Mouse (Mus musculus) embryonic facial prominence, embryonic 15.5 days (tissue): Measurements from ENCODE around the gene Bclaf1. TPM values are rescaled to one million over a fixed set of nuclear protein-coding genes. Genes with fewer than 3 reads are reported as not detected.

Source experiments
- ATAC-seq: fragments of 200-750 bp; cut with Nextera tagmentation; 2 replicates; pipeline ENCODE4 v1.8.0; 2017; ENCODE audit warnings: low read depth, moderate TSS enrichment; ENCODE audit not compliant: insufficient number of reproducible peaks, low FRiP score, low TSS enrichment
- H3K27ac ChIP-seq: fragments of 300-500 bp; sonication (generic); replicated peaks from 2 replicates; pipeline ENCODE4 v1.5.1; 2015; ENCODE audit warnings: mild to moderate bottlenecking, inconsistent platforms
- H3K27me3 ChIP-seq: fragments of 300-500 bp; sonication (generic); 2 replicates; pipeline ENCODE4 v1.6.1; 2015; ENCODE audit warnings: inconsistent platforms
- H3K36me3 ChIP-seq: fragments of 300-500 bp; sonication (generic); 2 replicates; pipeline ENCODE4 v1.6.1; 2015; ENCODE audit warnings: mild to moderate bottlenecking, inconsistent platforms
- H3K4me1 ChIP-seq: fragments of 300-500 bp; sonication (generic); 2 replicates; pipeline ENCODE4 v1.6.1; 2015; ENCODE audit warnings: inconsistent platforms
- H3K4me2 ChIP-seq: fragments of 300-500 bp; sonication (generic); replicated peaks from 2 replicates; pipeline ENCODE4 v1.6.1; 2015; ENCODE audit warnings: mild to moderate bottlenecking, inconsistent platforms
- H3K4me3 ChIP-seq: fragments of 300-500 bp; sonication (generic); replicated peaks from 2 replicates; pipeline ENCODE4 v1.5.1; 2015; ENCODE audit warnings: mild to moderate bottlenecking, inconsistent platforms
- H3K9ac ChIP-seq: fragments of 300-500 bp; sonication (generic); 2 replicates; pipeline ENCODE4 v1.6.1; 2015; ENCODE audit warnings: inconsistent platforms
- H3K9me3 ChIP-seq: fragments of 300-500 bp; sonication (generic); replicated peaks from 2 replicates; pipeline ENCODE4 v1.6.1; 2016; ENCODE audit warnings: inconsistent platforms
- WGBS: fragments of 180-500 bp; shearing (Covaris S2); methylation state at CpG from one replicate; pipeline ENCODE4 v1.1.7; 2015; 5-methylcytosine and 5-hydroxymethylcytosine counted together
- polyA plus RNA-seq: library from polyadenylated mRNA; unstranded; fragments of >200 nt; fragmentation: Nextera tagmentation; extraction: Ambion mirVana; gene quantifications from 2 replicates; pipeline ENCODE4 v1.2.1, GENCODE M21; 2015

Gene Bclaf1
- polyA plus RNA-seq, result 107 and 114 TPM in 2 replicates

DNA sequence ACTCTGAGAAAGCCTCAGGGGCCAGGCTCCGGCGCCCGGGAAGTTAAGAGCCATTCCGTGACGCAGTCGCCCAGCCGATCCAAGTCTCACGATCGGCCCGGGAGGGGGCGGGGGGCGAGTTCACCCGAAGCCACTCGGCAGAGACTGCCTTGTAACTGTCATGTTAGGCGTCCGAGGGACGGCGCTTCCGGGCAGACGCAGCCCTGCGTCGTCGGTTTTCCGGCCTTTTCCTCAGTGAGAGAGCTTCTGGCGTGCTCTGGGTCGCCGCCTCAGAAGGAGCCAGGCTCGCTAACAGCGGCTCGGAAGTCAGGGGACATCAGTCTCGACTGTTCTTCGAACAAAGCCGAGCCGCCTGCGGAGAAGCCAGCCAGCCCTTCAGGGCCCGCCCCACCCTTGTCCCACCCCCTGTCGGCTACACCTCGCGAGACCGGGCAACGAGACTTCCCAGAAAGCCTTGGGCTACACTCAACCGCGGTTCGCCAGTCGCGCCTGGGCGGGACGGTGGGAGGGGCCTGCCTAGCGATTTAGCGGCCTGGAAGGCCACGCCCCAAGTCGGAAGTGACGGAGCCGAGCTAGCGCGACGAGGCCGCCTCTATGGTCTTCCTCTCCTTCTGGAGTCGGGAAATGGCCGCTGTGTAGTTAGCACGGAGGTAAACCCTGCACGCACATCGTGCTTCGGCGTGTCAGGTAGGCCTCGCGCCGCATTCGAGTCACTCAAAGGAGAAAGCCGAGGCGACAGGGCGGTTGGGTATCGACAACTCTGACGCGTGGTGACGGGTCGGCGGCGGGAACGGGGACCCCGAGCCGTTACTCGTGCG lies at the start of gene Bclaf1:
Gene Bclaf1 (plus strand): TSS at position 552 of the 818 bp plus-strand sequence.
- peak within 1 kb of the TSS; percentile 66 for H3K4me2 ChIP-seq
- H3K9ac ChIP-seq, result peak within 1 kb of the TSS; percentile 97
- no peaks in the 10 kb centered on the region for H3K36me3 ChIP-seq
- peaks cover 17% of the 10 kb centered on the region; the same call in 1 of the 2 replicates for H3K4me1 ChIP-seq
- no peaks in the 10 kb centered on the region for H3K27me3 ChIP-seq
- H3K27ac ChIP-seq, result peak within 1 kb of the TSS; percentile 100
- peak; percentile 99 for ATAC-seq
- H3K9me3 ChIP-seq, result no peaks in the 10 kb centered on the region
- WGBS, result under 1% methylated on average over 84 of the region's 84 CpGs
- H3K4me3 ChIP-seq, result peak within 1 kb of the TSS; percentile 78

DNA sequence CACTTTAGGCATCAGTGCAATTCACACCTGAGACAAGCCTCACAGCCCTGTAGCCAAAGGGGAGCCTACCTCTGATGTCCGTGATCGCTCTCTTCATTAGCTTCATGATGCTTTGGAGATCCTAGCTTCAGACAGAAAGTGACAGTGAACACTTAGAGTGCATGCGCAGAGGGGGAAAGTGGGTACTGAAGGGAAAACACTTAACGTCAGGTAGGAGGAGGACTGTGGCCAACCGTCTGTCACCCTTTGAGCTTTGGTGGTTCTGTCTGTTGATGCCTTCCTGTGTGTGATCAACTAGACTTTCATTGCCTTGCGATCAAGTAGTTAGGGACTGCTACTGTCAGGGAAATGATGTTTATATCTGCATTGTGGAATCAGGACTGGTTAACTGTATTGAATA lies 49.4 kb upstream of the Bclaf1 start:
- ATAC-seq, result no peak
- Histone ChIP-seq H3K36me3 (no peaks in the 10 kb centered on the region), H3K4me1 (no peaks in the 10 kb centered on the region), H3K27ac (no peak overlapping the region), H3K9me3 (no peaks in the 10 kb centered on the region), H3K27me3 (no peaks in the 10 kb centered on the region), H3K4me3 (no peak overlapping the region), H3K4me2 (no peak overlapping the region), H3K9ac (no peak overlapping the region)
- WGBS, result 91% methylated on average over 6 of the region's 6 CpGs

DNA sequence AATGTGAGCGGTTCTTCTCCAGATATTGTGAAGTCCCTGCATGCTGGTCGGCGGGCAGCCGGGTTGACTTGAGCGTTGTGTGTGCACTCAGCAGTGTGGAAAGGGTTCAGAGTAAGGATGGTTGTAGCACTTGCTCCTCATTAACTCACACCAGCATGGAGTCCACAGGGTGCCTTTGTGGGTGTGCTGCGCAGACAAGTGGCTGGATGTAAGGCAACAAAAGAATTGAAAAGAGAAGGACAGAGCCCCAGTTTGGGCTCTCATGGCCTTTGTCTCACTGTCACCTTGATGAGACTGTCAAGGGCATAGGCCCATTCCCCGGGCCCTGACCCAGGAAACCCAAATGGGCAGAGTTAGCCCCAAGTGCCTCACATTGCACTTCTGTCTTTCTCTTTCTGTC lies 47.8 kb upstream of the Bclaf1 start:
- Histone ChIP-seq H3K27me3 (no peaks in the 10 kb centered on the region), H3K9me3 (no peaks in the 10 kb centered on the region), H3K36me3 (no peaks in the 10 kb centered on the region), H3K4me3 (no peak overlapping the region), H3K4me1 (no peaks in the 10 kb centered on the region), H3K9ac (no peak overlapping the region), H3K27ac (no peak overlapping the region), H3K4me2 (no peak overlapping the region)
- ATAC-seq, result no peak
- 92% methylated on average over 7 of the region's 7 CpGs for WGBS

DNA sequence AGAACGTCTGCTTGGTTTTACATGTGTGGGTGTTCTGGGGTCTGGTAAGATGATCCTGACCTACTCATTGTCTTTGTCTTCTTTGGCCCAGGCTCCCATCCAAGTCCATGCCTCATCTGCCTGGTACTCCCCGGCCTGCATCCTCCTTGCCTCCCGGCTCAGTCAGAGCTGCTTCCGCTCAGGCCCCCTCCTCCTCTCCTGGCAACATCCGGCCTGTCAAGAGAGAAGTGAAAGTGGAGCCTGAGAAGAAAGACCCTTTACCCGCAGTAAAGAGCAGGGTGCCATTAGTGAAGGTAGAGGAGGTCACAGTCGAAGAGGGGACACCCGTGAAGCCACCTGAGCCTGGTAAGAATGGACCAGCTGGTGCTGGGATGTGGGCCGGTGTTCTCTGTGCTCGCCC lies 45.2 kb upstream of the Bclaf1 start:
- no peak overlapping the region for H3K4me2 ChIP-seq
- no peak for ATAC-seq
- H3K36me3 ChIP-seq, result no peaks in the 10 kb centered on the region
- H3K27me3 ChIP-seq, result no peaks in the 10 kb centered on the region
- no peak overlapping the region for H3K9ac ChIP-seq
- no peaks in the 10 kb centered on the region for H3K4me1 ChIP-seq
- no peak overlapping the region for H3K27ac ChIP-seq
- H3K9me3 ChIP-seq, result no peaks in the 10 kb centered on the region
- H3K4me3 ChIP-seq, result no peak overlapping the region
- WGBS, result 64% methylated on average over 10 of the region's 10 CpGs

DNA sequence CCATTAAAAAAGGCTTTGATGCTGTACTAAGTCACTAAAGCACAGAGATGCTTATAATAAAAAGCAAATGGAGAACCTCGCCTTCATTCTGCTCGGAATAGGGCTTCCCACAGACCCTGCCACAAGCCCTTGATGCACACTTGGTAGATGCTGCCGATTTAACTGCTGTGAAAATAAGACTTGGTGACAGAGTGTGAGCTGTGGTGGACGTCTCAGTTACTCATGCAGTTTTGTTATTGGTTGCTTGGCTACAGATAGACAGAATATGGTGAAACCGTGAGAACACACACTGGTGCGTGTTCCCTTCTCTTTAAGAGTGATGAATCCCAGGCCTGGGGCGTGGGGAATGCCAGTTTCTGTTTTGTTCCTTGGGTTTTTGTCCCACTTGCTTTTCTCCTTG lies 43.3 kb upstream of the Bclaf1 start:
- Histone ChIP-seq H3K27me3 (peaks cover 4% of the 10 kb centered on the region; the same call in 1 of the 2 replicates), H3K9ac (no peak overlapping the region), H3K4me3 (no peak overlapping the region), H3K4me1 (no peaks in the 10 kb centered on the region), H3K9me3 (no peaks in the 10 kb centered on the region), H3K27ac (no peak overlapping the region), H3K4me2 (no peak overlapping the region), H3K36me3 (no peaks in the 10 kb centered on the region)
- no peak for ATAC-seq
- 51% methylated on average over 7 of the region's 7 CpGs for WGBS

DNA sequence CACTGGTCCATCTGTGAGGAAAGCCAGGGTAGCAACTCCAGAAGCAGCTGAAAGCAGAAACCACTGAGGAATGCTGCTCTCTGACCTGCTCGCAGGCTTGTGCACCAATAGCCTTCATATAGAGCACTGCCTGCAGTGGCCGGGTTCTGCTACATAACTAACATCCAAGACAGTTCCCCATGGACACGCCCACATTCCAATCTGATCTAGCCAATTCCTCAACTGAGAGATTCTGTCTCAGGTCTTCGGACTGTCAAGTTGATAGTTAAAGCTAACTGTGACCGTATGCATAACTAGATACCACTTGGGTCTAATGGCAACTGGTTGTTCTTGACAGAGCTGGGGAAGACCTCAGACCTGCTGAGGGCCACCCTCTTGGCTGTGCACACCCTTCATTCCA lies 39.9 kb upstream of the Bclaf1 start:
- Histone ChIP-seq H3K4me3 (no peak overlapping the region), H3K4me2 (no peak overlapping the region), H3K4me1 (no peaks in the 10 kb centered on the region), H3K9ac (no peak overlapping the region), H3K27ac (no peak overlapping the region), H3K9me3 (no peaks in the 10 kb centered on the region), H3K36me3 (no peaks in the 10 kb centered on the region), H3K27me3 (peaks cover 4% of the 10 kb centered on the region; the same call in 1 of the 2 replicates)
- ATAC-seq, result no peak
- WGBS, result 81% methylated on average over 5 of the region's 5 CpGs

DNA sequence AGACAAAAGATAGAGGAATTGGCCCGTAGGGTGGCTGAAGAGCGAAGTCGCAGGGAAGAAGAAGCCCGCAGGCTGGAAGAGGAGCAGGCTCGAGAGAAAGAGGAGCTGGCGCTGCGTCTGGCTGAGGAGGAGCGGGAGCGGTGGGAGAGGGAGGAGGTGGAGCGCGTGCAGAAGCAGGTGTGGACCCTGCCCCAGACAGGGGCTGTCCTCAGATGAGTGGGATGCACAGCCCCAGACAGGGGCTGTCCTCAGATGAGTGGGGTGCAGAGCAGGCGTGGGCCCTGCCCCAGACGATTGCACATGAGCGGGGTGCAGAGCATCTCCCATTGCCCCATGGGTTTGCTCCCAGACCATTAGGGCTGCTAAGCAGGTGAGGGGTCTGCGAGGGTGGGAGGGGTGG lies 39.0 kb upstream of the Bclaf1 start:
- Histone ChIP-seq H3K4me1 (no peaks in the 10 kb centered on the region), H3K27me3 (peaks cover 4% of the 10 kb centered on the region; the same call in 1 of the 2 replicates), H3K4me3 (no peak overlapping the region), H3K9ac (no peak overlapping the region), H3K36me3 (no peaks in the 10 kb centered on the region), H3K9me3 (no peaks in the 10 kb centered on the region), H3K4me2 (no peak overlapping the region), H3K27ac (no peak overlapping the region)
- ATAC-seq, result no peak
- 58% methylated on average over 15 of the region's 15 CpGs for WGBS

DNA sequence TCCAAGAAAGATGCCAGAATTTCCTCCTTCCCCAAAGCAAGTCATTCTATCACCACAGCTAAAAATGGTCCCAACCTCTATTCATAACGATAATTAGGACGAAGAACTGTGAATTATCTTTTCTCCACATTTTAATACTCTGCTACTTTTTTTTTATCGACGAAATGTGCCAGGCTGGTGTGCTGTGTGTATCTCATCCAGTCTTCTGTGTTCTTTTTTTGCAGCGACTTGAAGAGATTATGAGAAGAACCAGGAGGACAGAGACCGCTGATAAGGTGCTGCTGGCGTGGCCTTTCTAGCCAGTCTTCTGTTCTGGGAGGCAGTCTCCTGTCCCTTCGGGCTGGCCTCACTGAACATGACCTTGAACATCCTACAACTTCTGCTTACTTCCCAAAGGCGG lies 38.2 kb upstream of the Bclaf1 start:
- WGBS, result 80% methylated on average over 9 of the region's 9 CpGs
- Histone ChIP-seq H3K4me2 (no peak overlapping the region), H3K27ac (no peak overlapping the region), H3K27me3 (peaks cover 4% of the 10 kb centered on the region; the same call in 1 of the 2 replicates), H3K9ac (no peak overlapping the region), H3K9me3 (no peaks in the 10 kb centered on the region), H3K36me3 (no peaks in the 10 kb centered on the region), H3K4me3 (no peak overlapping the region), H3K4me1 (no peaks in the 10 kb centered on the region)
- ATAC-seq, result no peak

DNA sequence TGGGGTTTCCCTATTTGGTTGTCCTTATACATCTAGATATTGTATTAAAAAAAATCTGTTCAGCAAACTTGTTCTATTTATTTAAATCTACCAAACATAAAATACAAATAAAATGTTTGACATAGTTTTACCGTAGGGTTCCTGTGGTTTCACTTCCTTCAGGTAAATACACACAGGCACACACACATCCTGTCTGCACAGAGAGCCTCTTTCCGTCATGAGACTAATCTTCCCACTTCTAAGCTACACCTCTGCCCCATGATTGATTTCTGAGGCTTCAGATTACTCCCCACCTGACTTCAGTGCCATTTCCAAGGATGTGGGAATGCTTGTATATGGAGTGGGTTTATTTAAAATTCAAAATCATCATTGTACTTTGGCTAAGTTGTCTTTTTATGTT lies 30.8 kb upstream of the Bclaf1 start:
- 49% methylated on average over 2 of the region's 2 CpGs for WGBS
- no peak overlapping the region for H3K27ac ChIP-seq
- H3K9me3 ChIP-seq, result no peaks in the 10 kb centered on the region
- no peak for ATAC-seq
- H3K27me3 ChIP-seq, result no peaks in the 10 kb centered on the region
- H3K4me2 ChIP-seq, result no peak overlapping the region
- no peak overlapping the region for H3K9ac ChIP-seq
- H3K4me1 ChIP-seq, result peaks cover 12% of the 10 kb centered on the region
- no peak overlapping the region for H3K4me3 ChIP-seq
- no peaks in the 10 kb centered on the region for H3K36me3 ChIP-seq

DNA sequence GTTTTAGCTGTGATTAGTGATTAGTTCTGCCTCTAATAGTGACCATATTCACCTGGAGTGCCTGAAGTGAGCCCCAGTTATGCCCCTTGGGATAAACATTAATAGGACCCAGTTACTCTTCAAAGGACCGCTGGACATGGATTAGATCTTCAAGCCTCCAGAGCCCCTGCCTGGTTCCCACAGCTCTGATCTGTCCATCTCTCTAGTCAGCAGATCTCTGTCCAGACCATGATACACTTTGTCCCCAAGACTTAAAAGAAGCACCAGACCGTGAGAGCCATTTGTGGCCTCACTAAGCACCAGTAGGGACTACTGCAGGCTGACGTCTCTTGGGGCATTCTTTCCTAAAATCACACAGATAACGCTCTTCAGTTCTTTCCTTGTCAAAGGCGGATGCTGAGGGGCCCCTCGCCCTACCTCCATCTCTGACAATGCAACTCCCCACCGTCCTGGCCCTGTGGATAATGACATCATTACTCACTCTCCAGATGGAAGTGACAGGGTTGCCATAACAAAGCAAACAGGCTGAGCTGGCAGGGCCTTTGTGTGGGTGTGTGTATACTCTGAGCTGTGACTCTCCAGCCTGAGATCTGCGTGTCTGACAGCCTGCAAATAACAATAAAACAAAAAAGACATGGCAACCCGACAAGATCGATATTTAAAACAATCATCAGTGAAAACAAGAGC lies 26.8 kb upstream of the Bclaf1 start:
- 30% methylated on average over 10 of the region's 10 CpGs for WGBS
- Histone ChIP-seq H3K4me1 (peaks cover 19% of the 10 kb centered on the region), H3K9me3 (no peaks in the 10 kb centered on the region), H3K27me3 (no peaks in the 10 kb centered on the region), H3K4me2 (0 out of 2 replicates have a peak overlapping the region, but pooled peaks have one; percentile 40), H3K9ac (no peak overlapping the region), H3K36me3 (no peaks in the 10 kb centered on the region), H3K4me3 (no peak overlapping the region), H3K27ac (no peak overlapping the region)
- ATAC-seq, result 0 out of 2 replicates have a peak, but pooled peaks have one; percentile 62

DNA sequence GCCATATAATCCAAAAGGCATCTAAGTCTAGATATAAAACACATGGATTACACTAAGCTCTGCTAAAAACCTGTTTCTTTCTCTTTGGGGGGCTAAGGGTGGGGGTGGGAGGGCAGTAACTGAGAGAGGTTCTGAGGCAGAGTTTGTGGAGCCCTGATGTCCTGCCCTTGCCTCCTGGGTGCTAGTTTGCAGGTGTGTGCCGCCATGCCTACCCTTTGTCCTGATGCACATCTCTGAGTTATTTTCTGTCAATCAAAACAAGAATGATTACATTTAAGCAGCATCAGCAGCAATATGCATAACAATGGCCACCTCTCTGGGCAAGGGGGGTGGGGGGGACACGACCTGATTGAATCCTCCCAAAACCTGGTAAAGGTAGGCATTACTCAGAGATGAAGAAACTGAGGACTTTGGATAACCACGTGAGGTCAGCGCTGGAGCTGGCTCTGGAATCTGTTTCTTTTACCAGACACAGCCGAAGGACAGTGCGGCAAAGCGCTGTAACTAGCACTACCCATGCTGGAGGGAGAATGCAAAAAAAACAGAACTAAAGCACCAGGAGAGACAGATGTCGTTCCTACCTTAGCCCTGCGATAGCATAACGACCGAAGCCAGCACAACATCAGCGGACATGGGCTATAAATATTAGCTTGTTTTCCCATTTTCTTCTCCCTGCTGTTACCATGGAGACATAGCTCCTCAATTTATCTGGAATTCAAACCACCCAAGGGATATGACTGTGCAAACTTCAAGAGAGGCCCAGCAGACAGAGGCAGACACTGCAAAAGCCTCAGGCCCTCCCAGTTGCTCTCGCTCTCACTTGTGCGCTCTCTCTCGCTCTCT lies 26.1 kb upstream of the Bclaf1 start:
- no peaks in the 10 kb centered on the region for H3K9me3 ChIP-seq
- H3K27ac ChIP-seq, result peak overlapping the region; percentile 71
- H3K9ac ChIP-seq, result no peak overlapping the region
- H3K4me1 ChIP-seq, result peaks cover 23% of the 10 kb centered on the region
- H3K4me2 ChIP-seq, result peak overlapping the region; percentile 40
- H3K27me3 ChIP-seq, result no peaks in the 10 kb centered on the region
- no peaks in the 10 kb centered on the region for H3K36me3 ChIP-seq
- WGBS, result 15% methylated on average over 15 of the region's 15 CpGs
- peak overlapping the region; percentile 19 for H3K4me3 ChIP-seq
- peak; percentile 61; the same call in 1 of the 2 replicates for ATAC-seq
